Mouse (Mus musculus): ENCODE measurements at regions not wholly inside any gene's neighbourhood (a gene's known extent, or its start where the extent isn't known, plus 50 kb on each side); places are given as distances from the start of the nearest gene placed in this dataset.

GRCm38 (mm10) chr3:53393945-53394344 lies 69.2 kb downstream of the Nhlrc3 start:
- WGBS: 53% methylated on average over 7 of the region's 7 CpGs
- H3K4me3 ChIP-seq (ENCODE audit: low read depth, low read length): no peak overlapping the region
- no peak overlapping the region for H3K4me2 ChIP-seq (ENCODE audit: low read depth, low read length)
- no peak for ATAC-seq (ENCODE audit: low read depth)
- H3K9ac ChIP-seq (ENCODE audit: low read depth, low read length): no peak overlapping the region
- no peaks in the 10 kb centered on the region for H3K27me3 ChIP-seq (replicated peaks; ENCODE audit: control insufficient read depth, insufficient read depth, low read length)
- H3K36me3 ChIP-seq (ENCODE audit: control insufficient read depth, insufficient read depth, low read length): no peaks in the 10 kb centered on the region
- DNase-seq (ENCODE audit: low spot score): no peak
- H3K4me1 ChIP-seq (ENCODE audit: control insufficient read depth, insufficient read depth, low read length): no peaks in the 10 kb centered on the region; the same call in 1 of the 2 replicates
- no peaks in the 10 kb centered on the region for H3K9me3 ChIP-seq (ENCODE audit: control insufficient read depth, low read length)
- H3K27ac ChIP-seq (replicated peaks; ENCODE audit: low read depth, low read length): no peak overlapping the region

DNA sequence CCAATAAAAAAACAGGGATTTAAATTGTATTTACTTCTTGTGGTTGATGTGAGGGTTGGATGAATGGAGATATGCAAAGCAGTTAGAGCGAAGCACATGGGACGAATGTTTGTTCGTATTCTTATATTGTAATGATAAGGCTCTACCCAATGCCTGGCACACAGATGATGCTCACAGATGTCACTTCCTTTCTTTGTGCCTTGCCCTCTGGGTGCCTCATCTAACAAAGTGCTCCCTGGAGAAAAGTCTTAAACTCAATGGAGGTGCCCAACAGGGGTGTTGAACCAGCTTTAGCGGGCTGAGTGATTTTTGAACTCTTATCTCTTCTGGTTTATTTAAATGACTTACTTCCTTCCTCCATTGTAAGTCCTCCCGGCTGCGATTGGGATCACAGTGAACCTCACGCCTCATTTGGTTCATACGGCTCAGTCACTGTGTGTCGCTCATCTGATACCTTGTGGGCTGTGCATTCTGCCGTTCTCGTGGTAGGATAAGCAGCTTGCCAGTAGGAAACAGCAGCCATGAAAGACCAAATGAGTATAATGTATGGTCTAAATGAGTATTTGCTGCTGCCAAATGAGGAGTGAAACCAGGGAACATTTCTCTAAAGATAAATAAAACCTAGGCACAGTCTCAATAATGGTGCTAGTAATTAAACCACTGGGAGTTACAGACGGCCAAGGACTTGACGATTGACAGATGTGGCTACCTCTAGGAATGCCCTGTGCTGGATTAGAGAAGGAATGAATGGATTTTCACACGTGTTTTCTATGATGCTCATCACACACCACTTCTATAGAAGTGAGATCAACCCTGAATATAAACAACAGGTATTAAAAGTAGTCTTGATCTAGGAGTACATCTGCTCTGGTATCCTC lies 81.2 kb downstream of the Nhlrc3 start:
- ATAC-seq (ENCODE audit: low read depth) (no peak; the same call in 1 of the 2 replicates), DNase-seq (ENCODE audit: low spot score) (no peak)
- H3K9me3 ChIP-seq (ENCODE audit: control insufficient read depth, low read length): no peaks in the 10 kb centered on the region
- WGBS: 56% methylated on average over 14 of the region's 14 CpGs
- H3K4me1 ChIP-seq (ENCODE audit: control insufficient read depth, insufficient read depth, low read length): no peaks in the 10 kb centered on the region
- no peaks in the 10 kb centered on the region for H3K27me3 ChIP-seq (replicated peaks; ENCODE audit: control insufficient read depth, insufficient read depth, low read length)
- H3K27ac ChIP-seq (replicated peaks; ENCODE audit: low read depth, low read length): no peak overlapping the region
- H3K36me3 ChIP-seq (ENCODE audit: control insufficient read depth, insufficient read depth, low read length): no peaks in the 10 kb centered on the region
- no peak overlapping the region for H3K4me3 ChIP-seq (ENCODE audit: low read depth, low read length)
- no peak overlapping the region for H3K4me2 ChIP-seq (ENCODE audit: low read depth, low read length)
- no peak overlapping the region for H3K9ac ChIP-seq (ENCODE audit: low read depth, low read length)

DNA sequence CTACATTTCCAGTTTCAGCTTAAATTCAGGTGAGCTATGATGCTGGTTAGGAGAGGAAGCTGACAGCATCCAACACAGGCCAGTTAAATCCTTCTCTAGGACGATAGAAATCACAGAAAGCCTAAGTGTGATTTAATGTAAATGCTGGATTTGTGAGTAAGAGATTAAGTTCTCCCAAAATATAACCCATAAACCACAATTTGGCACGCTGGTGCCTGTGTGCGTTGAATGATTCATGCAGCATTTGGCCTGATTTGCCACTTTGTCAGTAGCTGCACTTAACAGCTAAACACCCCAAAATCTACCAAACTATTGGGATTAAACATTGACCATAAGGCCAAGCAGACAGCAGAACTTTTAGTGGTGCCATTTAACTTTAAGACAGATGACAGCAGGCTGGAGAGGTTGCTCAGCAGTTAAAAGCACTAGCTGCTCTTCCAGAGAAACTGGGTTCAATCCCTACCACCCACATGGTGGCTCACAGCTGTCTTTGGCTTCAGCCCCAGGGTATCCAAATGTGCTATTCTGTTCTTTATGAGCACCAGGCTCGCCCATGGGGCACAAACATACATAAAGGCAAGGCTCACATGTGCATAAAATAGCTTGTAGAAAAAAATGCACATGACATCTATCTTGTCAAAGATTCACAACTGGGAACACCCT lies 83.5 kb downstream of the Nhlrc3 start:
- Histone ChIP-seq H3K27ac (replicated peaks; ENCODE audit: low read depth, low read length) (no peak overlapping the region), H3K9me3 (ENCODE audit: control insufficient read depth, low read length) (no peaks in the 10 kb centered on the region), H3K4me3 (ENCODE audit: low read depth, low read length) (no peak overlapping the region), H3K36me3 (ENCODE audit: control insufficient read depth, insufficient read depth, low read length) (no peaks in the 10 kb centered on the region), H3K4me1 (ENCODE audit: control insufficient read depth, insufficient read depth, low read length) (no peaks in the 10 kb centered on the region), H3K27me3 (replicated peaks; ENCODE audit: control insufficient read depth, insufficient read depth, low read length) (no peaks in the 10 kb centered on the region), H3K9ac (ENCODE audit: low read depth, low read length) (no peak overlapping the region), H3K4me2 (ENCODE audit: low read depth, low read length) (no peak overlapping the region)
- DNase-seq (ENCODE audit: low spot score) (no peak), ATAC-seq (ENCODE audit: low read depth) (no peak)
- 64% methylated on average over 4 of the region's 4 CpGs for WGBS

DNA sequence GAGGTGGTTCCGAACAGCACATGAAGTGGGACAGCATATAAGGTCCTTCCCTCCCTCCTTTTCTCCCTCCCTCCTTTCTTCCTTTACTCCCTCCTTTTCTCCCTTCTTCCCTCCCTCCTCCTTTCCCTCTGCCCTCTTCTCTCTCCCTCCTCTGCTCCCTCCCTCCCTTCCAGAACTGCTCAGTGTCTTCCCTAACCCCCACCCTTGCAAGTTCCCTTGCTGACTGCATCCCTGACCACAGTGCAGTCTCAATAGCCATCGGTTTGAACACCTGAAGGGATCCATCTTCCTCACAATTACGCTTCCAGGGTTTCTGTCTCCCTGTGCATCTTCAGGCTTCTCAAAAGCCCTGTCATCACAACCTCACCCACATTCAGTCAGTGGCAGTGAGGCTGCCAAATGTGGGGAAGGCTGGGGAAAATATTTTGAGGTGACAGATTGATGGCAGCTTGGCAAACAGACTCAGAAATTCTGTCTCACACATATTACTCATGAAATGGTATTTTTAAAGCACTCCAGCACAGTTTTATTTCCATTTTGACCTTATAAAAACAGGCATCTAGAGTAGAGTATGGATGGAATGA lies 86.2 kb downstream of the Nhlrc3 start:
- no peak overlapping the region for H3K27ac ChIP-seq (replicated peaks; ENCODE audit: low read depth, low read length)
- ATAC-seq (ENCODE audit: low read depth): no peak
- H3K9ac ChIP-seq (ENCODE audit: low read depth, low read length): no peak overlapping the region
- no peaks in the 10 kb centered on the region for H3K36me3 ChIP-seq (ENCODE audit: control insufficient read depth, insufficient read depth, low read length)
- no peak overlapping the region for H3K4me2 ChIP-seq (ENCODE audit: low read depth, low read length)
- 76% methylated on average over 3 of the region's 3 CpGs for WGBS
- DNase-seq (ENCODE audit: low spot score): no peak
- H3K9me3 ChIP-seq (ENCODE audit: control insufficient read depth, low read length): no peaks in the 10 kb centered on the region
- no peaks in the 10 kb centered on the region for H3K27me3 ChIP-seq (replicated peaks; ENCODE audit: control insufficient read depth, insufficient read depth, low read length)
- H3K4me1 ChIP-seq (ENCODE audit: control insufficient read depth, insufficient read depth, low read length): no peaks in the 10 kb centered on the region
- no peak overlapping the region for H3K4me3 ChIP-seq (ENCODE audit: low read depth, low read length)

GRCm38 (mm10) chr3:53372887-53373286 lies 90.2 kb downstream of the Nhlrc3 start:
- Histone ChIP-seq H3K4me1 (ENCODE audit: control insufficient read depth, insufficient read depth, low read length) (no peaks in the 10 kb centered on the region), H3K9me3 (ENCODE audit: control insufficient read depth, low read length) (peaks cover 11% of the 10 kb centered on the region), H3K4me2 (ENCODE audit: low read depth, low read length) (no peak overlapping the region), H3K9ac (ENCODE audit: low read depth, low read length) (no peak overlapping the region), H3K27ac (replicated peaks; ENCODE audit: low read depth, low read length) (no peak overlapping the region), H3K27me3 (replicated peaks; ENCODE audit: control insufficient read depth, insufficient read depth, low read length) (no peaks in the 10 kb centered on the region), H3K4me3 (ENCODE audit: low read depth, low read length) (no peak overlapping the region), H3K36me3 (ENCODE audit: control insufficient read depth, insufficient read depth, low read length) (no peaks in the 10 kb centered on the region)
- DNase-seq (ENCODE audit: low spot score): peak; percentile 48
- ATAC-seq (ENCODE audit: low read depth): no peak
- WGBS: 43% methylated on average over 7 of the region's 7 CpGs

DNA sequence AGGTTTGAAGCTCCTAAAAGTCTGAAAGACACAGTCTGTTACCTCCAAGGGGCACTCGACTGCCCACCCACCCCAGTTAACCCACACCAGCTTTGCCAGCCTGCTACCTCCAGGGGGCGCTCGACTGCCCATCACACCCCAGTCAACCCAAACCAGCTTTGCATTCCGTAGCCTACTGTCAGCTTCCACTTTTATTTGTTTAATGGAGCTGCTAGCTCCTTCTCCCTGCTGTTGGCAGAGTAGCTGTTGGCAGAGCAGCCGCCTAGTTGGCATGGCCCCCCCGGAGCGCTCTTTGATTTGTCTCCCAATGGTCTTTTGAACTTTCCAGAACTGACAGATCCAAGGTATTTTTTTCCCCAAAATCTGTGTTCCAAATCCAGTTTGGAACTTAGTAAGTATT lies 91.2 kb downstream of the Nhlrc3 start:
- peaks cover 11% of the 10 kb centered on the region for H3K9me3 ChIP-seq (ENCODE audit: control insufficient read depth, low read length)
- H3K4me1 ChIP-seq (ENCODE audit: control insufficient read depth, insufficient read depth, low read length): no peaks in the 10 kb centered on the region
- ATAC-seq (ENCODE audit: low read depth): no peak
- H3K4me2 ChIP-seq (ENCODE audit: low read depth, low read length): no peak overlapping the region
- 69% methylated on average over 7 of the region's 7 CpGs for WGBS
- no peaks in the 10 kb centered on the region for H3K36me3 ChIP-seq (ENCODE audit: control insufficient read depth, insufficient read depth, low read length)
- no peaks in the 10 kb centered on the region for H3K27me3 ChIP-seq (replicated peaks; ENCODE audit: control insufficient read depth, insufficient read depth, low read length)
- no peak for DNase-seq (ENCODE audit: low spot score)
- no peak overlapping the region for H3K9ac ChIP-seq (ENCODE audit: low read depth, low read length)
- no peak overlapping the region for H3K4me3 ChIP-seq (ENCODE audit: low read depth, low read length)
- no peak overlapping the region for H3K27ac ChIP-seq (replicated peaks; ENCODE audit: low read depth, low read length)

DNA sequence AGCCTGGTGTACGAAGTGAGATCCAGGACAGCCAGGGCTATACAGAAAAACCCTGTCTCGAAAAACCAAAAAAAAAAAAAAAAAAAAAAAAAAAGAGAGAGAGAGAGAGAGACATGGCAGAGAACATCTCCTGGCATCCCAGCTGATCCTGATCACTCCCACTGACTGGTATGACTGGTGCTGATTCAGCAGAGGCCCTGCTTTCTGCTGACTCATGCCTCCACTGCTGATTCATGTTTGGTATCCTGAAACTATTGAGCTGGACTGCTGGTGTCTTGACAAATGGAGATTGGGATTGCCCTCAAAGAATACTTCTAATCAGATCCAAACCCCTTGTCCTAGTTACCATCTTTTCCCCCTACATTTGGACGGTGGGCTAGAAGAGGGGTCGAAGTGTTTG lies 101.9 kb downstream of the Nhlrc3 start:
- WGBS: 74% methylated on average over 4 of the region's 4 CpGs
- Histone ChIP-seq H3K4me3 (ENCODE audit: low read depth, low read length) (no peak overlapping the region), H3K9ac (ENCODE audit: low read depth, low read length) (no peak overlapping the region), H3K36me3 (ENCODE audit: control insufficient read depth, insufficient read depth, low read length) (no peaks in the 10 kb centered on the region), H3K9me3 (ENCODE audit: control insufficient read depth, low read length) (peaks cover 12% of the 10 kb centered on the region), H3K27me3 (replicated peaks; ENCODE audit: control insufficient read depth, insufficient read depth, low read length) (no peaks in the 10 kb centered on the region), H3K4me1 (ENCODE audit: control insufficient read depth, insufficient read depth, low read length) (no peaks in the 10 kb centered on the region), H3K27ac (replicated peaks; ENCODE audit: low read depth, low read length) (no peak overlapping the region), H3K4me2 (ENCODE audit: low read depth, low read length) (no peak overlapping the region)
- DNase-seq (ENCODE audit: low spot score) (no peak), ATAC-seq (ENCODE audit: low read depth) (no peak)

DNA sequence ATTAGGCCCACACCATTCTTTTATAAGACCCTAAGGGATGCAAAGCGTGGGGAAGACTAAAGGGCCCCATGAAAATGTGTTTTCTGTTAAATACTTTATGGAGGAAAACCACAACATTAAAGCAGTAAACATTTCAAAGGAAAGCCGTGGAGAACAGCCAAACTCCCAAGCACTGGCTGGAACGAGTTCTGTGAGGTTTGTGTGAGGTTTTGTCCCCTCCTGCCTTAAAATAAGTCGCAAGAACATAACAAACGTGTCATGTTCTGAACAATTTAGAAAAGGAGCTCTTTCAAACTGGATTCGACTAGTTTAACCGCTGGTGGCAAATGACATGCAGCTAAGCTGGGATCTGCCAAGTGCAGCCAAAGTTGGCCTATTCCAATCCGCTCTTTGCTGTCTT lies 109.4 kb downstream of the Nhlrc3 start:
- Histone ChIP-seq H3K27ac (replicated peaks; ENCODE audit: low read depth, low read length) (peak overlapping the region; percentile 40; the same call in 1 of the 2 replicates), H3K4me2 (ENCODE audit: low read depth, low read length) (no peak overlapping the region)
- peak; percentile 80 for ATAC-seq (ENCODE audit: low read depth)

More for the DNA sequence above, 109.4 kb downstream of the Nhlrc3 start:
- DNase-seq (ENCODE audit: low spot score): peak; percentile 94
- WGBS: 36% methylated on average over 8 of the region's 8 CpGs
- no peak overlapping the region for H3K9ac ChIP-seq (ENCODE audit: low read depth, low read length)
- peaks cover 5% of the 10 kb centered on the region; the same call in 1 of the 2 replicates for H3K9me3 ChIP-seq (ENCODE audit: control insufficient read depth, low read length)
- H3K4me1 ChIP-seq (ENCODE audit: control insufficient read depth, insufficient read depth, low read length): no peaks in the 10 kb centered on the region; the same call in 1 of the 2 replicates
- no peak overlapping the region for H3K4me3 ChIP-seq (ENCODE audit: low read depth, low read length)
- peaks cover 5% of the 10 kb centered on the region; the same call in 1 of the 2 replicates for H3K27me3 ChIP-seq (replicated peaks; ENCODE audit: control insufficient read depth, insufficient read depth, low read length)
- H3K36me3 ChIP-seq (ENCODE audit: control insufficient read depth, insufficient read depth, low read length): no peaks in the 10 kb centered on the region
